Mouse (Mus musculus): ENCODE measurements at regions not wholly inside any gene's neighbourhood (a gene's known extent, or its start where the extent isn't known, plus 50 kb on each side); places are given as distances from the start of the nearest gene placed in this dataset.

DNA sequence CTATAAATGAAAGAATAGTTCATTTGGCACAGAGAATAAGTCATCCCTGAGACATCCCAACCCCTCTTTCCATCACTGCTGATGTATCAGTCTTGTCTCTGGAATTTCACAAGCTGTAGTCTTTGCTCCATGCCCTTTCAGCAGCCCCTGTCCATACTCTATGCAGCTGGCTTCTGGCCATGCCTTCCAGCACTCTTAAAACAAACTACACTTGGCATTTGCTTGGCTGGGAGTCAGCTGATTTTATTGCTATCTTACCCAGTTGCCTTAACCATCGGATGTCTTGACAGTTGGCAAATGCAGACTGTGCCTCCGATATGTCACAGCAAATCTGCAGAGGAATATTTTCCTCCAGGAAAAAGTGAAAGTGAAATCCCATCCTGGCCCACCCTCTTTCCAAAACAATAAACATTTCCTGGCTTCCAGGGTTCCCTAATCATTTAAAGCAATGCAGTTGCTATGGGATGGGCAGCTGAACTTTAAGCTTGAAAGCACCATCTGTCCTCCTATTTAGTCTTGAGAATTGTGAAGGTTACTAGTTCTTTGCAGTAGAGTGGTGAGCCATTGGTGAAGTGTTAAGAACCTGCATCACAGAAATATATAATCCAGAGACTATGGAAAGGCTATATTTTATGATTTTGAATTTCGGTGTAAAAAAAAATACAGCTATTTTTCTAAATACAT lies 385.0 kb downstream of the Kcnj2 start:
- Histone ChIP-seq H3K27ac (ENCODE audit: low read length) (no peak overlapping the region), H3K9me3 (ENCODE audit: low read length) (no peaks in the 10 kb centered on the region), H3K4me3 (ENCODE audit: low read length) (no peak overlapping the region), H3K9ac (replicated peaks; ENCODE audit: low read length) (no peak overlapping the region), H3K4me2 (replicated peaks; ENCODE audit: low read depth, low read length) (no peak overlapping the region), H3K36me3 (ENCODE audit: insufficient read depth, low read length) (no peaks in the 10 kb centered on the region), H3K27me3 (ENCODE audit: insufficient read depth, low read length) (no peaks in the 10 kb centered on the region), H3K4me1 (ENCODE audit: insufficient read depth, low read length) (no peaks in the 10 kb centered on the region)
- WGBS = 72% methylated on average over 3 of the region's 3 CpGs
- no peak for ATAC-seq (ENCODE audit: low FRiP score, low TSS enrichment)

DNA sequence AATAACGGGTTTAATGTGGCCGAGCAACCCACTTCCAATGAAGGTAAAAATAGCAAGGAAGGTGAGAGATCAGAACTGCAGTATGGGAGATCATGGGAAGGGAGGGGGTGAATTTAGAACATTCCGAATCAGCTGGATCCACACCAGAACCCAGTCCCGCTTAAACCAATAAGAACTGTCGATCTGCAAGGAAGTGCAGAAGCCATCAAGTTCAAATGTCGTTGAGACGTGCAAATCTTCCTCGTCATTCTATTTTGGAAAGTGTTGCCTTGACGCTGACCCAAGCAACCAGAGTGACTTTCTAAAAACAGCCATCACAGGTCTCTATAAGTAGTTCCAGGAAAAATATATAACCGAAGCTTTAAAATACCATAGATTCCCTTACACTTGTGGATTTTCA lies 394.1 kb downstream of the Kcnj2 start:
- no peaks in the 10 kb centered on the region for H3K9me3 ChIP-seq (ENCODE audit: low read length)
- ATAC-seq (ENCODE audit: low FRiP score, low TSS enrichment) = no peak
- H3K36me3 ChIP-seq (ENCODE audit: insufficient read depth, low read length) = no peaks in the 10 kb centered on the region
- H3K4me1 ChIP-seq (ENCODE audit: insufficient read depth, low read length) = no peaks in the 10 kb centered on the region
- H3K9ac ChIP-seq (replicated peaks; ENCODE audit: low read length) = no peak overlapping the region
- no peak overlapping the region for H3K4me2 ChIP-seq (replicated peaks; ENCODE audit: low read depth, low read length)
- H3K4me3 ChIP-seq (ENCODE audit: low read length) = no peak overlapping the region
- H3K27me3 ChIP-seq (ENCODE audit: insufficient read depth, low read length) = no peaks in the 10 kb centered on the region
- no peak overlapping the region for H3K27ac ChIP-seq (ENCODE audit: low read length)
- WGBS = 84% methylated on average over 10 of the region's 10 CpGs

DNA sequence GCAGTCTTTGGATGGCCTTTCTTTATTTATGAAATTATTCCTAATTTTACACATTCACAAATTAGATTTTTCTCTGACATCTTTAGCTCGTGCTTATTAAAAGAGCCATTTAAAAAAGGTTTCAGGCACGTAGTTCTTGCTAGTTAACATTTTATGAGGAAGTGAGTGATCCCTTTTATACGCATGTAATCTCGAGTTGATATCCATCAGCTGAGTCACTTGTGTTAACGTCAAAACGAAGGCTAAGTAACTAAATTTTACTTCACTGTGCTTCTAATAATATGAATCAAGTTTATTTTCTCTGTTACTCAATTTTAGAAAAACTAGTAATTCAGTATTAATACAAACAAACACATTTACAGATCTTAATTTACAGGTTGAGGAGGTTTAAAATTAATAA lies 419.0 kb downstream of the Kcnj2 start:
- no peaks in the 10 kb centered on the region for H3K36me3 ChIP-seq (ENCODE audit: insufficient read depth, low read length)
- H3K4me1 ChIP-seq (ENCODE audit: insufficient read depth, low read length) = no peaks in the 10 kb centered on the region
- 71% methylated on average over 6 of the region's 6 CpGs for WGBS
- H3K4me2 ChIP-seq (replicated peaks; ENCODE audit: low read depth, low read length) = no peak overlapping the region
- no peak overlapping the region for H3K4me3 ChIP-seq (ENCODE audit: low read length)
- H3K9ac ChIP-seq (replicated peaks; ENCODE audit: low read length) = no peak overlapping the region
- H3K27me3 ChIP-seq (ENCODE audit: insufficient read depth, low read length) = no peaks in the 10 kb centered on the region
- no peaks in the 10 kb centered on the region for H3K9me3 ChIP-seq (ENCODE audit: low read length)
- no peak overlapping the region for H3K27ac ChIP-seq (ENCODE audit: low read length)
- ATAC-seq (ENCODE audit: low FRiP score, low TSS enrichment) = no peak

DNA sequence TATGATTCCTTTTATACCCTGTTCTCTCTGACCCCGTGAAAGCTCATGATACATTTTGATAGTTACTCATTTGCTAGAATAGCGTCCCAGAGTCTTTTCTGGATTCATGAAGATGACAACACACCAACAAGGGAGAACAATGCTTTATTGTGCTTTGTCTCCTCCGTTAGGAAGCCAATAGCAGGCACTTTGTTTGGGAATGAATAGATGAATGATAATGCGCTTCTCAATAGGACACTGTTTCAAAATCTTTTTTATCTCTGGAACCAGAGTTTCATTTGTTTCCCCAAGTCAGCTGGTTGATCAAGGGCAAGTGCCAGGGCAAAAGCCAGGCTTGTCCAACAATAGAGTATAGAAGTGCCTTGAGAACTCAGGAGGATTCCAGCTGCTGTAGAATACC lies 446.5 kb downstream of the Kcnj2 start:
- Histone ChIP-seq H3K27me3 (ENCODE audit: insufficient read depth, low read length) (no peaks in the 10 kb centered on the region), H3K9ac (replicated peaks; ENCODE audit: low read length) (no peak overlapping the region), H3K27ac (ENCODE audit: low read length) (no peak overlapping the region), H3K9me3 (ENCODE audit: low read length) (no peaks in the 10 kb centered on the region), H3K4me3 (ENCODE audit: low read length) (no peak overlapping the region), H3K4me2 (replicated peaks; ENCODE audit: low read depth, low read length) (no peak overlapping the region), H3K4me1 (ENCODE audit: insufficient read depth, low read length) (no peaks in the 10 kb centered on the region), H3K36me3 (ENCODE audit: insufficient read depth, low read length) (no peaks in the 10 kb centered on the region)
- no peak for ATAC-seq (ENCODE audit: low FRiP score, low TSS enrichment)
- WGBS = 67% methylated on average over 4 of the region's 4 CpGs

DNA sequence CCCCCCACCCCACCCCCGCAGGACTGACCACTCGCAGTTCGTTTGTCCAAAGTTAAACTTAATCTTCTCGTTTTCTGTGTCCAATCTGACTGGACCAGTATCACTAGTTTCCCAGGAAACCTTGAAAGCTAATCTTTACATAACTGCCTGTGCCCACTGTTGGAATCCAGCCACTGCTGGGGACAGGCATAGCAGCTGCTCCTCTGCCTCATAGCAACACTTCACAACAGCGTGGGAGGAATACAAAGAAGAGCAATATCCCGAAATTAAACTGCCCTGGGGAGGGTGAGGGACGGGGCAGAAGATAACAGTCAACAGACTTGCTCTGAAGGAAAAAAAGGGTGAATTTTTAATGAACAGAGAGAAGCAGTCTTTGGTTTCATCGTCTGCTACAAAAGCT lies 456.8 kb downstream of the Kcnj2 start:
- Histone ChIP-seq H3K9me3 (ENCODE audit: low read length) (no peaks in the 10 kb centered on the region), H3K9ac (replicated peaks; ENCODE audit: low read length) (no peak overlapping the region), H3K4me1 (ENCODE audit: insufficient read depth, low read length) (no peaks in the 10 kb centered on the region), H3K36me3 (ENCODE audit: insufficient read depth, low read length) (no peaks in the 10 kb centered on the region), H3K4me3 (ENCODE audit: low read length) (no peak overlapping the region), H3K4me2 (replicated peaks; ENCODE audit: low read depth, low read length) (no peak overlapping the region), H3K27ac (ENCODE audit: low read length) (no peak overlapping the region), H3K27me3 (ENCODE audit: insufficient read depth, low read length) (no peaks in the 10 kb centered on the region)
- WGBS = 71% methylated on average over 8 of the region's 8 CpGs
- no peak for ATAC-seq (ENCODE audit: low FRiP score, low TSS enrichment)

DNA sequence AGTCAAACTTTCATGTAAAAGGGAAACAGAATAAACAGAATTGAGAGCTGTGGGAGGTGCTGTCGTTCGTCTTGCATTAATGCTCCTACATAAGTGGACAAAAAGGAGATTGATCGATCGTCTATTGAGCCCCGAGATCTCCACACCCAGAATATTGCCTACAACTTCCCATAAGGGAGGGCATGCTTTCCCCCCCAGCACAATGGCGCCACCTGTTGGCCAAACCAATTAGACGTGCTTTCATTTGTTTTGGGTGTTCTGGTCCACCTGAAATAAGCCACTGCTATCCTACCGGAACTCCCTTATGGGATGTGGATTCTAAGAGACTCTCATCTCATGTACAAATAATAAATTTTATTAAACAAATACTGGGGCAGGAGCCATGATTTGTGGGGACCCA lies 457.5 kb downstream of the Kcnj2 start:
- 63% methylated on average over 8 of the region's 8 CpGs for WGBS
- Histone ChIP-seq H3K27me3 (ENCODE audit: insufficient read depth, low read length) (no peaks in the 10 kb centered on the region), H3K4me3 (ENCODE audit: low read length) (no peak overlapping the region), H3K4me2 (replicated peaks; ENCODE audit: low read depth, low read length) (no peak overlapping the region), H3K9me3 (ENCODE audit: low read length) (no peaks in the 10 kb centered on the region), H3K36me3 (ENCODE audit: insufficient read depth, low read length) (no peaks in the 10 kb centered on the region), H3K9ac (replicated peaks; ENCODE audit: low read length) (no peak overlapping the region), H3K27ac (ENCODE audit: low read length) (no peak overlapping the region), H3K4me1 (ENCODE audit: insufficient read depth, low read length) (no peaks in the 10 kb centered on the region)
- ATAC-seq (ENCODE audit: low FRiP score, low TSS enrichment) = no peak

DNA sequence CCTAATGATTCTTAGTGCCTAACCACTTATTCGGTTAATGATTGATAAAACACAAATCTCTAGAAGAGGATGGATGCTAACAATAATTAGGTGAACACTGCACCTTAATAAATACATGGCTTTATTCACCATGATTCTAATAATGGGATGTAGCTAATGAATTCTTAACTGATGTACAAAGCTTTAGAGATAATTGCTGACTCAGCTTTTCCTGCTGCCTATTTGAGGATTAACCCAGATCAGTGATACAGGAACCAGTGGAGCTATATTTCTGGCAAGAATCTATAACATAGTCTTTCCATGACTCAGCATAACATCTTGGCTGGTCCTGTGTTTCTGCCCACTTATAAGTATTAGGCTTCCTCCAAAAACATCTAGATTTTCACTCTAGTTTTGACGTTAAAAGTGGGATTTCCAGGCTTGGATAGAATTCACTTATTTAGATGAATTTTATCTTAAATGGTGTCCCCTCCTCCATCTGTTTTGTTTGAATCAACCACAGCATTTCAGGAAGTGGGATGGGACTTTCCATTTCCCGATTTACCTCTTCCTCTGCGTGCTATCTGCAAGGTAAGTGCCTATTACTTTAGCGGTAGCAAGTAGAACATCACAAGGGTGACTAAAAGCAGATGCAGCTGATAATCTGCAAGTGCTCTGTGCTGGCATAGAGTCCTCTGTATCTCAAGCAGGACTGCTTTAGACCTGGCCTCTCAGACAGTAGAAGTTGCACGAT lies 460.2 kb downstream of the Kcnj2 start:
- WGBS = 82% methylated on average over 6 of the region's 6 CpGs
- Histone ChIP-seq H3K4me1 (ENCODE audit: insufficient read depth, low read length) (no peaks in the 10 kb centered on the region), H3K4me2 (replicated peaks; ENCODE audit: low read depth, low read length) (no peak overlapping the region)

DNA sequence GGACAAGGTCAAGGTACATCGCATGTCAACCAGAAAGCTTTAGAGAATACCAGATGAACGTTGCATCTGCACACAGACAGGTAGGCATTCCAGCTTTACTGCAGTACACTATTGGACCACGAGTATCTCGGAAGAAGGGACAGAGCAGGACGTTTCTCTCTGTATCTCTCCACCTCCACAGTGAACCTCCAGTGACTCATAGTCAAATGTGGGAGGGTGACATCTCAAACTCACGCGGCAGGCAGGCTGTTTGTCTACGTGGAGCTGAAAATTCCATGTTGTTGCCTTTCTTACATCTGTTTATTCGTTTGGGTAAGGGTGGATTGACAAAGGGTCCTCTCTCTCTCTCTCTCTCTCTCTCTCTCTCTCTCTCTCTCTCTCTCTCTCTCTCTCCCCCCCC lies 463.6 kb downstream of the Kcnj2 start:
- Histone ChIP-seq H3K9me3 (ENCODE audit: low read length) (no peaks in the 10 kb centered on the region), H3K9ac (replicated peaks; ENCODE audit: low read length) (no peak overlapping the region), H3K4me3 (ENCODE audit: low read length) (no peak overlapping the region), H3K36me3 (ENCODE audit: insufficient read depth, low read length) (no peaks in the 10 kb centered on the region), H3K4me1 (ENCODE audit: insufficient read depth, low read length) (no peaks in the 10 kb centered on the region), H3K27ac (ENCODE audit: low read length) (no peak overlapping the region), H3K4me2 (replicated peaks; ENCODE audit: low read depth, low read length) (no peak overlapping the region), H3K27me3 (ENCODE audit: insufficient read depth, low read length) (no peaks in the 10 kb centered on the region; the same call in 1 of the 2 replicates)
- ATAC-seq (ENCODE audit: low FRiP score, low TSS enrichment) = no peak
- WGBS = 57% methylated on average over 9 of the region's 9 CpGs

More for the DNA sequence above, 460.2 kb downstream of the Kcnj2 start:
- H3K9ac ChIP-seq (replicated peaks; ENCODE audit: low read length) = no peak overlapping the region
- no peak for ATAC-seq (ENCODE audit: low FRiP score, low TSS enrichment)
- no peak overlapping the region for H3K27ac ChIP-seq (ENCODE audit: low read length)
- no peaks in the 10 kb centered on the region for H3K27me3 ChIP-seq (ENCODE audit: insufficient read depth, low read length)
- no peaks in the 10 kb centered on the region for H3K9me3 ChIP-seq (ENCODE audit: low read length)
- no peak overlapping the region for H3K4me3 ChIP-seq (ENCODE audit: low read length)
- no peaks in the 10 kb centered on the region for H3K36me3 ChIP-seq (ENCODE audit: insufficient read depth, low read length)

DNA sequence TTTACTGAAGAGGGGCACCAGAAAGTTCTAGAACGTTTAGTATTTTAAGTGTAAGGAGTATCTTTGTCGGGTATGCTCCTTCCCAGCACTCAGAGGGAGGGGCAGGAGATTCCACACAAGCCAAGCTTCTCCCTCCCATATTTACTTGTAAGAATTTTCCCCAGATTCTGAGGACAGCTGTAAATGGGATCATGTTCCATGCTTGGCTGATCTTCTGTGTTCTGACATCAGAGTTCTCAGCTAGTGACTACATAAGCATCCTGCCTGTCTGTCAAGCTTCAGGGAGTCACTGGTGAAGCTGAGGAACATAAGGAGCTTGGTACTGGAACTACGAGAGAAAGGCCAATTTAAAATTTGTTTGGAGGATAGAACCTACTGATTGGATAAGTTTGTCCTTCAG lies 464.9 kb downstream of the Kcnj2 start:
- 80% methylated on average over 3 of the region's 3 CpGs for WGBS
- Histone ChIP-seq H3K9ac (replicated peaks; ENCODE audit: low read length) (no peak overlapping the region), H3K27me3 (ENCODE audit: insufficient read depth, low read length) (no peaks in the 10 kb centered on the region; the same call in 1 of the 2 replicates), H3K4me3 (ENCODE audit: low read length) (no peak overlapping the region), H3K36me3 (ENCODE audit: insufficient read depth, low read length) (no peaks in the 10 kb centered on the region), H3K4me2 (replicated peaks; ENCODE audit: low read depth, low read length) (no peak overlapping the region), H3K4me1 (ENCODE audit: insufficient read depth, low read length) (no peaks in the 10 kb centered on the region), H3K9me3 (ENCODE audit: low read length) (no peaks in the 10 kb centered on the region), H3K27ac (ENCODE audit: low read length) (no peak overlapping the region)
- no peak for ATAC-seq (ENCODE audit: low FRiP score, low TSS enrichment)

DNA sequence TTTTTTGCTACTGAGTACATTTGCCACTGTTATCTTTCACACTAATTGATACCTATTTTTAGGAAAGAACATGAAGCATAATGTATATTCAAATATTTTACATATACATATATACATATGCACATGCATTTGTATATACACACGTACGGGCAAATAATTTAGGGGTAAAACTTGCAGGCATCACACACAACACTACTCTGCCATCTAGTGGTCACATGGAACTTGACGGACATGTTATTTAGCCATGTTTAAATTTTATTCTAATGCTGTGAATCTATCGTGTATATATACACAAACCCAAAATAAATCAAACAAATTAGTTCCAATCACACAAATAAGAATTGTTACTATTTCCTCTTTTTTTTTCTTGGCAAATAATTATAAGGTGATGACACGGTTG lies 466.5 kb downstream of the Kcnj2 start:
- Histone ChIP-seq H3K4me2 (replicated peaks; ENCODE audit: low read depth, low read length) (no peak overlapping the region), H3K27me3 (ENCODE audit: insufficient read depth, low read length) (peaks cover 3% of the 10 kb centered on the region; the same call in 1 of the 2 replicates), H3K36me3 (ENCODE audit: insufficient read depth, low read length) (no peaks in the 10 kb centered on the region), H3K4me1 (ENCODE audit: insufficient read depth, low read length) (no peaks in the 10 kb centered on the region), H3K9ac (replicated peaks; ENCODE audit: low read length) (no peak overlapping the region), H3K9me3 (ENCODE audit: low read length) (no peaks in the 10 kb centered on the region), H3K27ac (ENCODE audit: low read length) (no peak overlapping the region), H3K4me3 (ENCODE audit: low read length) (no peak overlapping the region)
- no peak for ATAC-seq (ENCODE audit: low FRiP score, low TSS enrichment)
- WGBS = 33% methylated on average over 5 of the region's 5 CpGs
